Mouse (Mus musculus) hindbrain, embryonic 14.5 days (tissue): ENCODE results near the gene Gsg1l. TPM values are rescaled to one million over a fixed set of nuclear protein-coding genes. Genes with fewer than 3 reads are reported as not detected.

Experiments used
- ATAC-seq: fragments of 200-750 bp; cut with Nextera tagmentation; 2 replicates; pipeline ENCODE4 v1.8.0; 2017; ENCODE audit warnings: moderate number of reproducible peaks, mild to moderate bottlenecking, moderate TSS enrichment, moderate library complexity; ENCODE audit not compliant: low FRiP score
- DNase-seq: peaks from one replicate; pipeline ENCODE4 v3.0.0-alpha.2; 2015; ENCODE audit warnings: low spot score
- H3K27ac ChIP-seq: fragments of 300-500 bp; sonication (generic); 2 replicates; pipeline ENCODE4 v1.5.1; 2014; ENCODE audit warnings: mild to moderate bottlenecking, moderate library complexity
- H3K27me3 ChIP-seq: fragments of 300-500 bp; sonication (generic); 2 replicates; pipeline ENCODE4 v1.6.1; 2014; ENCODE audit warnings: mild to moderate bottlenecking, low read length, mixed read lengths; ENCODE audit not compliant: control insufficient read depth, insufficient read depth
- H3K36me3 ChIP-seq: fragments of 300-500 bp; sonication (generic); replicated peaks from 2 replicates; pipeline ENCODE4 v1.6.1; 2014; ENCODE audit not compliant: control insufficient read depth, insufficient read depth
- H3K4me1 ChIP-seq: fragments of 300-500 bp; sonication (generic); replicated peaks from 2 replicates; pipeline ENCODE4 v1.6.1; 2014; ENCODE audit warnings: antibody characterized with exemption, low read length, mixed read lengths; ENCODE audit not compliant: control insufficient read depth, insufficient read depth
- H3K4me2 ChIP-seq: fragments of 300-500 bp; sonication (generic); replicated peaks from 2 replicates; pipeline ENCODE4 v1.6.1; 2014; ENCODE audit warnings: mild to moderate bottlenecking, moderate library complexity
- H3K4me3 ChIP-seq: fragments of 300-500 bp; sonication (generic); replicated peaks from 2 replicates; pipeline ENCODE4 v1.5.1; 2014; ENCODE audit warnings: mild to moderate bottlenecking, low read length
- H3K9ac ChIP-seq: fragments of 300-500 bp; sonication (generic); 2 replicates; pipeline ENCODE4 v1.6.1; 2014
- H3K9me3 ChIP-seq: fragments of 300-500 bp; sonication (generic); 2 replicates; pipeline ENCODE4 v1.6.1; 2016; ENCODE audit warnings: low read length; ENCODE audit not compliant: control insufficient read depth
- WGBS: fragments of 180-500 bp; shearing (Covaris S2); extraction: QIAGEN DNeasy Blood & Tissue Kit; methylation state at CpG from one replicate; pipeline ENCODE4 v1.1.7; 2014; 5-methylcytosine and 5-hydroxymethylcytosine counted together
- polyA plus RNA-seq: library from polyadenylated mRNA; unstranded; fragments of >200 nt; fragmentation: Nextera tagmentation; extraction: Ambion mirVana; gene quantifications from 2 replicates; pipeline ENCODE4 v1.2.1, GENCODE M21; 2014

Gsg1l gene
- polyA plus RNA-seq, 1 experiment from 2014 or later, result 11.2 TPM

DNA sequence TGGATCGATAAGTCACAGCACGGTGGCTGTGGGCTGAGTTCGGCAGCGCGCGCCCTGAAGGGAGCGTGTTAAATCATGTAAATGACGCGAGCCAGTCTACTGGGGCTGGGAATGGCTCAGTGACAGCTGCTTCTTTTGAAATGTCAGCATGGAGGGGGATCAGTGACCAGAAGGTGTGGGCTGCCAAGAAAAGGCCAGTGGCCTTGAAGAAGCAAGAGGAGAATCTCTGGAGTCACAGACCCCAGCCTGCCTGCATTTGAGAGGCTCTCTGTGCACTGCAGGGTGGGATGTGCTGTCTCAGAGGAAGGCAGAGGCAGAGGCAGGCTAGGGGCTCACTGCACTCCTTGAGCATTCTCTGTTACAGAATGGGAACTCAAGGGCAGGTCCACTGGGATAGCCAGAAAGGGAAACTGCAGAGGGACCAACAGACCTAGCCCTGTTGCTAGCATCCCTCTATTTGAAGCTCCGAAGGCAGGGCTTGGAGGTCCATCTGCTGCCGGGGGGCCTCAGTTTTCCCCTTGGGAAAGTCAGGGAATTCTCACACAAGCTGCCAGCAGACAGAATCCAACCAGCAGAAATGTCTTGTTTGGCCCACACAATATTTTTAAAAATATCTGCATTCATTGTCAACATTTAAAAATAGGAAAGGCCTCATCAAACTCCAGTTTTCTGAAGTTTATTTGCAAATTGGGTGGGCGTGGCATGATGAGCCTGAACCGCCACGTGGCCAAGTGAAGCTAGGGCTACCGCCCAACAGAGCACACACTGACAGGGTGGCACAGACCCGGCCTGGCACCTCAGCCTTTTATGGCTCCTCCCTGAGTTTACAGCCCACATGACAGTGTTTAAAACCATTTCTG is 115.6 kb downstream of the Gsg1l start:
- H3K4me3 ChIP-seq, result no peak overlapping the region
- peak overlapping the region; percentile 32; the same call in 1 of the 2 replicates for H3K27ac ChIP-seq
- H3K9ac ChIP-seq, result 0 out of 2 replicates have a peak overlapping the region, but pooled peaks have one; percentile 7
- no peaks in the 10 kb centered on the region for H3K36me3 ChIP-seq
- no peaks in the 10 kb centered on the region for H3K9me3 ChIP-seq
- no peaks in the 10 kb centered on the region for H3K27me3 ChIP-seq
- ATAC-seq (no peak), DNase-seq (no peak)
- WGBS, result 26% methylated on average over 16 of the region's 16 CpGs
- peaks cover 14% of the 10 kb centered on the region for H3K4me1 ChIP-seq
- no peak overlapping the region for H3K4me2 ChIP-seq

DNA sequence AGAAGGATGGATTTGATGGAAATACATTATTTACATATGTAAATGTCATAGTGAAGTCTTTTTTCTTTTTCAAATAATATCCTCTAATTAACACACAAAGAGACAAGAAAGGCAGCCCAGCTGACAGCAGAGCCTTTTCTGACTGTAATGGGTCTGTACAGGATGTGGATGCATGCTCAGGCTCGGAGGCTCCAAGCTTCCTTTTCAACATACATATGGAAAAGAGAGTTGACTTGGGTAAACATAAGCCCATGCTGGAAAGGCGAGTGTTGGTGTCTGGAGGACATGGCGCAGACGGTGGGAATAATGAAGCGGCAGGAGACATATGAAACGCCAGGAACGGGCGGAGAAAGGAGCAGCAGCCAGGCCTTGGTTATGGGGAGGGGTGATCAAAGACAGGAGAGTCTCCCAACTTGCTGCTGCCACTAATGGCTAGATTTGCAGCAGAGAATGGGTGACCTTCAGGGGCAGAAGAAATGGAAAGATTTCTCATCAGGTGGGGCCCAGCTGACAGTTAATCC is 118.1 kb downstream of the Gsg1l start:
- Histone ChIP-seq H3K9ac (no peak overlapping the region), H3K4me2 (no peak overlapping the region), H3K9me3 (no peaks in the 10 kb centered on the region), H3K4me3 (no peak overlapping the region), H3K27ac (no peak overlapping the region), H3K36me3 (no peaks in the 10 kb centered on the region), H3K4me1 (peaks cover 14% of the 10 kb centered on the region), H3K27me3 (no peaks in the 10 kb centered on the region)
- ATAC-seq (no peak), DNase-seq (no peak)
- 68% methylated on average over 8 of the region's 8 CpGs for WGBS

DNA sequence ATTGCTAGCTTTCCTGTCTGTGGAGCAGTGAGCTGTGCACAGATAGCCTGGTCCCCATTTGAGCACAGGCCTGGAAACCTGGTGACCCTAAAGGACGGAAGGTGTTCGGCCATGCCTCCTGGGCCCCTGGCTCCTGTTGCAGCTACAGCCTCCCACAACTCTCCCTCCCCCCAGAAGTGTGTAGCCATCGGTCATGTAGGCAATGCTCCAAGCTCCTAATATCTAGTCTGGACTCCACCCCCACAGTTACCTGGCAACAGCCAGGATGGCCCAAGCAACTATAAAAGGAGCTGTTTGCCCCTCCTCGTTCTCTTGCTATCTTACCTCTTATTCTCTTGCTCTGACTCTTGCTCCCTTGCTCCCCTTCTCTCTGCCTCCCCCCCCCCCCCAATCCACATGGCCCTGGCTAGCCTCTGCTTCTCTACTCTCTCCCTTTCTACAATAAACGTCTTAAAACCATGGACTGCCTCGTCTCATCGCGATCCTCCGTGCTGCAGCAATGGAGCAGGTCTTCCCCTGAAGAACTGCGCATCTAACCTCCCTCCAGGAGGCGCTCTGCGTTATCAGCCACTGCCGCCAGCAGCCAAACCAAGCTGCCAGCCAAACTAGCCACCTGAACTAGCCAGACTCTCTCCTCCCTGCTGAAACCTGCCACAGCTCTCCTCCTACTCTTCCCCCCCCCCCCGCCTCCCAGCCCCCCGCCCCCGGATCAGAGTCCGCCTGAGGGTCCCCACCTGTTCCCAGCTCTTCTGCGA is 122.7 kb downstream of the Gsg1l start:
- DNase-seq (no peak), ATAC-seq (no peak)
- no peaks in the 10 kb centered on the region for H3K36me3 ChIP-seq
- no peak overlapping the region for H3K27ac ChIP-seq
- H3K9ac ChIP-seq, result no peak overlapping the region
- WGBS, result 60% methylated on average over 17 of the region's 18 CpGs
- no peaks in the 10 kb centered on the region for H3K9me3 ChIP-seq
- H3K4me3 ChIP-seq, result no peak overlapping the region
- H3K4me1 ChIP-seq, result peaks cover 4% of the 10 kb centered on the region; the same call in 1 of the 2 replicates
- H3K4me2 ChIP-seq, result no peak overlapping the region
- H3K27me3 ChIP-seq, result no peaks in the 10 kb centered on the region

DNA sequence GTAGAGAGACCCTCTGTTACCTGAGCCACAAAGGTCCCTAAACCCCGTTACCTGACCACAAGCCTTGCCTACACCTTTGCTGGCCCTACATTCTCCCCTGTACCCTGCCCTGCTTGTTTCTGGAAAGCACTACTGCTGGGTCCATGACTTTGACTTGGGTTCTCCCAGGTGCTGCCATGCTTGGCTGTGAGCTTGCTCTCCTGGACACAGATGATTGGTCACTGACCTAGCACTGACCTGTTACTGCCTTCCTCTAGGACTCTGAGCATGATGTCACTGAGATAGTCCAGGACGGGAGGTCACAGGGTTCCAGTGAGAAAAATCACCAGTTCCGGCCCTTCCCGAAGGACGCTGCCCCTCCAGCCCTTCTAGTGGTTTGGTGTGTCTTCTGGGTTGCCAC is 123.4 kb downstream of the Gsg1l start:
- Histone ChIP-seq H3K27ac (no peak overlapping the region), H3K4me3 (no peak overlapping the region), H3K4me1 (peaks cover 8% of the 10 kb centered on the region), H3K4me2 (no peak overlapping the region), H3K27me3 (no peaks in the 10 kb centered on the region), H3K9me3 (no peaks in the 10 kb centered on the region), H3K36me3 (no peaks in the 10 kb centered on the region), H3K9ac (no peak overlapping the region)
- ATAC-seq (no peak), DNase-seq (no peak)
- WGBS, result 90% methylated on average over 5 of the region's 5 CpGs

DNA sequence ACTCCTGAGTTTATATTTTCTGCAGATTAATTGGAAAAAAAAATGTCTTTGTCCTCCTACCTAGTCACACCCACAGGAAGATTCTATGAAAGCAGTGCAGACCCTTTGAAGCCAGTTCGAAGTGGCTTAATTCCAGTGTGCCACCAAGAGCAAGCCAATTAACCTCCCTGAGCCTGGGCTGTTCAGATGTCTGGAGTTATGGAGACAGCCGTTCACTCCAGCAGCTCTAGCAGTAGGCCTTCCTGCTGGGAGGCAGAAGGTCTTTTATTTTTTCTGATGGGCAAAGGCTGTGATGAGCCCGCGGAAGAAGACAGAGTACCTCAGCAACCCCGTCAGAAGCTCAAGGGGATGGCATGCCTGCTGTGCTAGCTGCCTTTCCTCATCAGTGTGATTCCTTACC is 127.2 kb downstream of the Gsg1l start:
- no peak for ATAC-seq
- no peak overlapping the region for H3K4me3 ChIP-seq
- no peak for DNase-seq
- H3K27me3 ChIP-seq, result no peaks in the 10 kb centered on the region
- no peak overlapping the region for H3K9ac ChIP-seq
- 0 out of 2 replicates have a peak overlapping the region, but pooled peaks have one; percentile 11 for H3K27ac ChIP-seq
- 0 out of 2 replicates have a peak, but pooled peaks cover 4% of the 10 kb centered on the region for H3K9me3 ChIP-seq
- no peaks in the 10 kb centered on the region for H3K36me3 ChIP-seq
- 52% methylated on average over 5 of the region's 5 CpGs for WGBS
- peaks cover 12% of the 10 kb centered on the region for H3K4me1 ChIP-seq
- H3K4me2 ChIP-seq, result no peak overlapping the region

DNA sequence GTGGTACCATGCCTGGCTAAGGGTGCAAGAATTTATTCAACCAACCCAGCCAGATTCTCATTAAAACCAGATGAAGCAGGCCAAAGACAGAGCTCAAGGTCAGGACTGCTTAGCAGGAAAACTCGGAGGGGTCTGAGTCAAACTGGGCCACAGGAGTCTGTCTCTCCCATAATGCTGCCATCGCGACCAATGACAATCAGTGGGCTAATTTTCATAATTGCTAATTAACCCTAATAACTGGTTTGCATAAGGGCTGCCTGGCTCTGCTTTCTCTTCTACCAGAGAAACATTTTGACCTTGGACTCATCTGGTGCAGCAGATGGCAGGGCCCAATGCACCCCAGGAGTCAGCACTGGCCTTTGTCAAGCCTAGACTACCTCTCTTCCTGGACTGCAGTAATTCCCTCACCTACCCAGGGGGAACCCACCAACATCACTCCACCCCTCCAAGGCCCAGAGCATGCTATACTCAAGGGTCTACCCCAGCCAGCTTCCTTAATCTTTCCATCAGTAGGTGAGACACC is 127.8 kb downstream of the Gsg1l start:
- no peak overlapping the region for H3K27ac ChIP-seq
- H3K9ac ChIP-seq, result no peak overlapping the region
- no peaks in the 10 kb centered on the region for H3K27me3 ChIP-seq
- no peak overlapping the region for H3K4me2 ChIP-seq
- 0 out of 2 replicates have a peak, but pooled peaks cover 4% of the 10 kb centered on the region for H3K9me3 ChIP-seq
- ATAC-seq (no peak), DNase-seq (no peak)
- peaks cover 12% of the 10 kb centered on the region for H3K4me1 ChIP-seq
- H3K4me3 ChIP-seq, result no peak overlapping the region
- H3K36me3 ChIP-seq, result no peaks in the 10 kb centered on the region
- 38% methylated on average over 3 of the region's 3 CpGs for WGBS

DNA sequence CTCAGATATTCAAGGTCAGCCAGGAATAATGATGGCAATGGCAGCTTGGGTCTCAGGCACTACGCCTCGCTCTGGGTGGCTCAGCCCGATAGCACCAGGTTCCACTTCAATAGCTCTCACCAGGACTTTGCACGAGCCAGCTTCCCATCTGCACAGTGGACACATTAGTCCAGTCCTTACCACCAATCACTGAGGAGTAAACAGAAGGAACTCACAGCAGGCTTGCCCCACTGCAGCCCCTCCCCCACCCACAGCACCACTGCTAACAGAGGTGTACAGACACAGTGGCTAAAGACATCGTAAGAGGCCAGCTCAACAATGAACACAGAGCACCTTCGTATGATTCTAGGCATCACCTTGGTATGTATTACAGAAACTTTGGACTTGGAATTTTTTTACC is 128.4 kb downstream of the Gsg1l start:
- no peak for DNase-seq
- Histone ChIP-seq H3K4me2 (no peak overlapping the region), H3K27me3 (no peaks in the 10 kb centered on the region), H3K27ac (no peak overlapping the region), H3K4me3 (no peak overlapping the region), H3K9me3 (0 out of 2 replicates have a peak, but pooled peaks cover 4% of the 10 kb centered on the region), H3K4me1 (peaks cover 12% of the 10 kb centered on the region), H3K9ac (no peak overlapping the region), H3K36me3 (no peaks in the 10 kb centered on the region)
- no peak for ATAC-seq
- 57% methylated on average over 6 of the region's 6 CpGs for WGBS

DNA sequence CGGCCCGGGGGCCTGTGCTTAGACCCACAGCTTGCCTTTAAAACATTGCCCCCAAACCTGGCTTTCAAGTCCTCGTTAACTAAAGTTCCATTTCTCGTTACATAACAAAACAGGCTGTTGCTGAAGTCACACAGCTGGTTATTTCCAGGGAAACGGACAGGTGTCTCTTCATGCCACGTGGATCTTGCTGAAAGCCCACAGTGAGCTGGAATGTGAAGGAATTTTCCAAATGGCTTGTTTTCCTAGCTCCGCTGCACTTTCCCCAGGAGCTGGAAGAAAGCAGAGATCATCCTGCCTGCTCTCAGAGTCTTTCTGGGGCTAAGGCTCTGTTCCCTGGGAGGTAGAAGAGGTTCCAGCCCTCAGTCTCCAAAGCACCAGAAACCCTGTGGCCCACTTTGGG is 130.3 kb downstream of the Gsg1l start:
- H3K4me1 ChIP-seq, result peaks cover 12% of the 10 kb centered on the region
- DNase-seq (no peak), ATAC-seq (no peak)
- H3K36me3 ChIP-seq, result no peaks in the 10 kb centered on the region
- H3K9me3 ChIP-seq, result 0 out of 2 replicates have a peak, but pooled peaks cover 4% of the 10 kb centered on the region
- no peak overlapping the region for H3K9ac ChIP-seq
- 69% methylated on average over 7 of the region's 7 CpGs for WGBS
- no peak overlapping the region for H3K4me3 ChIP-seq
- H3K27ac ChIP-seq, result no peak overlapping the region
- H3K27me3 ChIP-seq, result no peaks in the 10 kb centered on the region
- no peak overlapping the region for H3K4me2 ChIP-seq

DNA sequence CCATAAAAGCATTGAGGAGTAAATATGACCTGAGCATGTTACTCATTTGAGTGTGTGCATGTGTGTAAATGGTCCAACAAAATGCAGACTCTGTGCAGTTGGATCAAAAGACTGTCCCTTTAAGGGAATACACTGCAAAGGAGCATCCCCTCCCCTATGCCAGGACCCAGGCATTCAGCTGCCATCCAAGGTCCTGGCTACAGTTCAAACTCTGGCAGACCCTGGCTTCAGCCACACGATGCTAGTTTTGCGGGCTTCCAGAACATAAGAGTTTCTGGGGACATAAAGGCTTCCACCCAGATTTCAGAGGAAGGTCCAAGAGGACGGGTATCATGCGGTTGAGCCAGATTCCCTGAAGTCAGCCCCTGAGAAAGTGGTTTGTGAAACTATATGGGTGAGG is 133.2 kb downstream of the Gsg1l start:
- Histone ChIP-seq H3K9ac (no peak overlapping the region), H3K4me2 (no peak overlapping the region), H3K27ac (no peak overlapping the region), H3K4me3 (no peak overlapping the region), H3K27me3 (no peaks in the 10 kb centered on the region), H3K9me3 (0 out of 2 replicates have a peak, but pooled peaks cover 4% of the 10 kb centered on the region), H3K36me3 (no peaks in the 10 kb centered on the region), H3K4me1 (peaks cover 5% of the 10 kb centered on the region; the same call in 1 of the 2 replicates)
- DNase-seq (no peak), ATAC-seq (no peak)
- 76% methylated on average over 4 of the region's 4 CpGs for WGBS
